Mouse (Mus musculus) thymus, postnatal 25 days (tissue): Measurements from ENCODE around the gene Gm7029.
A peak's percentile ranks its signal among the peaks of the same experiment; 100 is the strongest.
"Not testable (repeated sequence)": the region's sequence is repeated elsewhere in the genome, so short reads cannot be mapped to it uniquely, and the experiment has no call there.

Experiments used
- DNase-seq: peaks from one replicate; pipeline ENCODE4 v3.0.0; 2022

Gm7029 gene

GRCm38 (mm10) chr17:33873537-33873936, at the start of gene Gm7029:
Gm7029 (plus strand) TSS chr17:33873837.
- DNase-seq = not testable (repeated sequence)

- DNase-seq = peak; percentile 99
These were observed 49.3 kb upstream of the Gm7029 start, which contains the start of the genes Rps28 and Ndufa7 for GRCm38 (mm10) chr17:33824084-33824996. Rps28 (minus strand) TSS chr17:33824562. Ndufa7 (plus strand) TSS chr17:33824572.

GRCm38 (mm10) chr17:33824997-33825330, 48.7 kb upstream of the Gm7029 start:
- DNase-seq = not testable (repeated sequence)

- DNase-seq = no peak
These were observed 48.2 kb upstream of the Gm7029 start for GRCm38 (mm10) chr17:33825462-33825861.

- peak; percentile 69 for DNase-seq
These were observed 46.8 kb upstream of the Gm7029 start for GRCm38 (mm10) chr17:33826850-33827249.

- no peak for DNase-seq
These were observed 44.7 kb upstream of the Gm7029 start for GRCm38 (mm10) chr17:33828892-33829291.

GRCm38 (mm10) chr17:33829561-33829960, 44.1 kb upstream of the Gm7029 start:
- DNase-seq = no peak

- DNase-seq = peak; percentile 91
These were observed 30.5 kb upstream of the Gm7029 start, which contains the start of gene Cd320 for GRCm38 (mm10) chr17:33842966-33843795. Cd320 (plus strand) TSS chr17:33843091.

- DNase-seq = no peak
These were observed 29.4 kb upstream of the Gm7029 start for GRCm38 (mm10) chr17:33844196-33844595.

- DNase-seq = no peak
These were observed 25.5 kb upstream of the Gm7029 start for GRCm38 (mm10) chr17:33848139-33848538.

GRCm38 (mm10) chr17:33851331-33851730, 22.3 kb upstream of the Gm7029 start:
- no peak for DNase-seq

GRCm38 (mm10) chr17:33857816-33858215, 15.8 kb upstream of the Gm7029 start:
- no peak for DNase-seq

- DNase-seq = peak; percentile 79
These were observed 8.2 kb upstream of the Gm7029 start for GRCm38 (mm10) chr17:33865330-33866030.

- peak; percentile 27 for DNase-seq
These were observed 774 bp downstream of the Gm7029 start for GRCm38 (mm10) chr17:33874411-33874810.

GRCm38 (mm10) chr17:33875797-33876196, 2.2 kb downstream of the Gm7029 start:
- peak; percentile 23 for DNase-seq

GRCm38 (mm10) chr17:33884320-33884719, 10.7 kb downstream of the Gm7029 start:
- not testable (repeated sequence) for DNase-seq

- DNase-seq = not testable (repeated sequence)
These were observed 14.2 kb downstream of the Gm7029 start for GRCm38 (mm10) chr17:33887802-33888201.

- DNase-seq = not testable (repeated sequence)
These were observed 14.6 kb downstream of the Gm7029 start for GRCm38 (mm10) chr17:33888230-33888629.

GRCm38 (mm10) chr17:33889941-33890532, 16.4 kb downstream of the Gm7029 start:
- DNase-seq = not testable (repeated sequence)

- peak; percentile 99 for DNase-seq
These were observed 17.0 kb downstream of the Gm7029 start, which contains the start of gene Kifc1 for GRCm38 (mm10) chr17:33890533-33891059. Kifc1 (minus strand) TSS chr17:33890661.

GRCm38 (mm10) chr17:33891357-33891756, 17.7 kb downstream of the Gm7029 start:
- DNase-seq = no peak

- not testable (repeated sequence) for DNase-seq
These were observed 18.3 kb downstream of the Gm7029 start for GRCm38 (mm10) chr17:33891892-33892291.
